Mouse (Mus musculus) embryonic facial prominence, embryonic 11.5 days (tissue): ENCODE measurements around the gene Hivep3. TPM values are rescaled to one million over a fixed set of nuclear protein-coding genes. Genes with fewer than 3 reads are reported as not detected.

Experiments
- ATAC-seq: fragments of 200-750 bp; cut with Nextera tagmentation; replicated peaks from 2 replicates; pipeline ENCODE4 v1.8.0; 2017; ENCODE audit warnings: low read depth; ENCODE audit not compliant: insufficient number of reproducible peaks, low FRiP score, low TSS enrichment
- DNase-seq: peaks from one replicate; pipeline ENCODE4 v3.0.0-alpha.2; 2015; ENCODE audit warnings: low spot score
- H3K27ac ChIP-seq: fragments of 300-500 bp; sonication (generic); replicated peaks from 2 replicates; pipeline ENCODE4 v1.5.1; 2014; ENCODE audit warnings: mild to moderate bottlenecking, low read depth, low read length, control low read depth
- H3K27me3 ChIP-seq: fragments of 300-500 bp; sonication (generic); 2 replicates; pipeline ENCODE4 v1.6.1; 2014; ENCODE audit warnings: mild to moderate bottlenecking, low read length, moderate library complexity, mixed read lengths; ENCODE audit not compliant: control insufficient read depth, insufficient read depth
- H3K36me3 ChIP-seq: fragments of 300-500 bp; sonication (generic); replicated peaks from 2 replicates; pipeline ENCODE4 v1.6.1; 2014; ENCODE audit warnings: low read depth, mild to moderate bottlenecking, low read length, moderate library complexity, mixed read lengths; ENCODE audit not compliant: control insufficient read depth, insufficient read depth
- H3K4me1 ChIP-seq: fragments of 300-500 bp; sonication (generic); 2 replicates; pipeline ENCODE4 v1.6.1; 2014; ENCODE audit warnings: low read length, mixed read lengths; ENCODE audit not compliant: control insufficient read depth, insufficient read depth
- H3K4me2 ChIP-seq: fragments of 300-500 bp; sonication (generic); 2 replicates; pipeline ENCODE4 v1.6.1; 2014; ENCODE audit warnings: low read depth, mild to moderate bottlenecking, control low read depth, low read length, moderate library complexity
- H3K4me3 ChIP-seq: fragments of 300-500 bp; sonication (generic); 2 replicates; pipeline ENCODE4 v1.5.1; 2014; ENCODE audit warnings: low read depth, low read length, control low read depth
- H3K9ac ChIP-seq: fragments of 300-500 bp; sonication (generic); replicated peaks from 2 replicates; pipeline ENCODE4 v1.6.1; 2014; ENCODE audit warnings: mild to moderate bottlenecking, control low read depth, low read length
- H3K9me3 ChIP-seq: fragments of 300-500 bp; sonication (generic); replicated peaks from 2 replicates; pipeline ENCODE4 v1.6.1; 2016; ENCODE audit warnings: mild to moderate bottlenecking, low read length, inconsistent platforms, mixed read lengths; ENCODE audit not compliant: control insufficient read depth
- WGBS: fragments of 180-500 bp; shearing (Covaris S2); extraction: QIAGEN DNeasy Blood & Tissue Kit; methylation state at CpG from one replicate; pipeline ENCODE4 v1.1.7; 2014; 5-methylcytosine and 5-hydroxymethylcytosine counted together
- polyA plus RNA-seq: library from polyadenylated mRNA; unstranded; fragments of >200 nt; fragmentation: Nextera tagmentation; extraction: Ambion mirVana; gene quantifications from 2 replicates; pipeline ENCODE4 v1.2.1, GENCODE M21; 2014

Gene Hivep3
- polyA plus RNA-seq, 1 experiment from 2014 or later, result 1.6 TPM

DNA sequence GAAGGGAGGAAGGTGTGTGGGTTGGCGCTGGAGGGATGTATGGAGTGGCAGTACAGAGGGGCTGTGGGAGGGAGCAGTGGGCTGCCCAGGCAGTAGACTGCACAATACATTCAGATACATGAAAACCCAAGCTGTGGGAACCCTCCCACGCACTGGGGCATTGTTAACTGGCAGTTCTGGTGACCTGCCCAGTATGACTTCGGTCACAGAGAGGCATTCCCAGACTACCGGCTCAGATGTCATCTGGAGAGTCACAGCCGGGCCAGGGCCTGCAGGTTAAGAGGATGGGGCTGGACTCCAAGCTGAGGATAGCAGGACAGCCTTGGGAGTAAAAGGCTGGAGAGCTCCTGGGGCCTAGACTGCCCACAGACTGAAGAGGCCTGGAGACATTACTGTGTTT is 265.3 kb downstream of the Hivep3 start:
- Histone ChIP-seq H3K9me3 (no peaks in the 10 kb centered on the region), H3K4me2 (no peak overlapping the region), H3K9ac (no peak overlapping the region), H3K4me3 (no peak overlapping the region), H3K27ac (no peak overlapping the region), H3K4me1 (no peaks in the 10 kb centered on the region), H3K36me3 (no peaks in the 10 kb centered on the region), H3K27me3 (no peaks in the 10 kb centered on the region)
- ATAC-seq (no peak), DNase-seq (no peak)
- 58% methylated on average over 5 of the region's 5 CpGs for WGBS

DNA sequence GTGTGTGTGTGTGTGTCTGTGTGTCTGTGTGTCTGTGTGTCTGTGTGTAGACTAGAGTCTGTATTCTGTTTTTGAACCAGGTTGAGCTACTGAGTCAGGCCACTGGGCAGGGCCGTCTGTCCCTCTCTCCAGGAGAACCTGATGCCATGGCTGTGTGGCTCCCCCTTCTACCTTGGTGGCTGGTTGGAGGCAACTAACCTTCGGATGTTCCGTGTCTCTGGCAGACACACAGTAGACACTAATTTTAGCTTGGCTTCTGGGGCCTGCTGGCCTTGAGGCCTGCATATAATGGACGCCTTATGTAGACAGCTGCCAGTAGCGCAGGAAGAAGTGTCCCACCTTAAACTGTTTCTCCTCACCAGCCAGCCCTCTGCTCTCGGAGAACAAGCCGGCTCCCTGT is 267.3 kb downstream of the Hivep3 start:
- Histone ChIP-seq H3K36me3 (no peaks in the 10 kb centered on the region), H3K4me2 (no peak overlapping the region), H3K9ac (no peak overlapping the region), H3K27me3 (no peaks in the 10 kb centered on the region), H3K4me1 (no peaks in the 10 kb centered on the region), H3K4me3 (no peak overlapping the region), H3K9me3 (no peaks in the 10 kb centered on the region), H3K27ac (no peak overlapping the region)
- DNase-seq (no peak), ATAC-seq (no peak)
- 62% methylated on average over 7 of the region's 7 CpGs for WGBS

DNA sequence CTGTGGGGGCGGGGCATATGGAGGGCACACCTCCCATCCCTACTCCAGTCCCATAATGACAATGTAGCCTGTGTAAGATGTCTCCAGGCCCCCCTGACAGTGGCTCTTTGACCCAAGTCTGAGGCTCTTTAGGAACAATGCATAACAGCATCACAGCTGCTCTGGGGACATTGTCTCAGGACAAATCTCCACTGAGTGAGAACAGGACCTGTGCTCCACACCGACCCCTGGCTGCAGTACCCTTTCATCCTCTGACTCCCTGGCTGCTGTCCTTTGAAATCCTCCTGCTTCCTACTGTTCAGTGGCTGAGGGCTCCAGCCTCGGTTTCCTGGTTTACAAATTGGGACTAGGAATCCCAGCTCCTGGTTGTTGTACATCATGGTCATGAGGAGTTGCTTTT is 269.4 kb downstream of the Hivep3 start:
- H3K27me3 ChIP-seq, result no peaks in the 10 kb centered on the region
- H3K9ac ChIP-seq, result no peak overlapping the region
- no peaks in the 10 kb centered on the region for H3K4me1 ChIP-seq
- no peak for DNase-seq
- no peaks in the 10 kb centered on the region for H3K36me3 ChIP-seq
- ATAC-seq, result 0 out of 2 replicates have a peak, but pooled peaks have one; percentile 14
- no peak overlapping the region for H3K4me3 ChIP-seq
- no peaks in the 10 kb centered on the region for H3K9me3 ChIP-seq
- H3K27ac ChIP-seq, result no peak overlapping the region
- no peak overlapping the region for H3K4me2 ChIP-seq
- 55% methylated on average over 3 of the region's 3 CpGs for WGBS

DNA sequence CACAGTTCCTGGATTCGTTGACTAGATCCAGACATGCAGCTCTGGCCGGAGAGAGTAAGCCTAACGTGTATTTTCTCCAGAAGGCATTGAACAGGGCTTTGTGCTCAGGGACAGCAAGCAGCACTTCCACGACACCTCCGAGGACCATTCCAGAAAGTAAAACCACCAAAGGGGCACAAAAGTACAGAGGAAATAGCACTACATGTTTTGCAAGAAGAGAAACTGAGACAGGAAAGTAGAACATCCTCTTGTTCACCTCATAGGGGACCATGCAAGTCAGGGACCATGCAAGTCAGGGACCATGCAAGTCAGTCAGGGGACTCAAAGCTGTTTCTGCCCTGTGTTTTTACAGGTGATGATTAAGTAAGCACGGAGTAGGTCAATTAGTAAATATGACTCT is 272.5 kb downstream of the Hivep3 start:
- no peaks in the 10 kb centered on the region for H3K4me1 ChIP-seq
- no peak overlapping the region for H3K9ac ChIP-seq
- H3K9me3 ChIP-seq, result no peaks in the 10 kb centered on the region
- H3K4me2 ChIP-seq, result no peak overlapping the region
- H3K27me3 ChIP-seq, result no peaks in the 10 kb centered on the region
- H3K4me3 ChIP-seq, result no peak overlapping the region
- 73% methylated on average over 6 of the region's 6 CpGs for WGBS
- DNase-seq, result no peak
- H3K27ac ChIP-seq, result no peak overlapping the region
- ATAC-seq, result no peak
- H3K36me3 ChIP-seq, result no peaks in the 10 kb centered on the region

DNA sequence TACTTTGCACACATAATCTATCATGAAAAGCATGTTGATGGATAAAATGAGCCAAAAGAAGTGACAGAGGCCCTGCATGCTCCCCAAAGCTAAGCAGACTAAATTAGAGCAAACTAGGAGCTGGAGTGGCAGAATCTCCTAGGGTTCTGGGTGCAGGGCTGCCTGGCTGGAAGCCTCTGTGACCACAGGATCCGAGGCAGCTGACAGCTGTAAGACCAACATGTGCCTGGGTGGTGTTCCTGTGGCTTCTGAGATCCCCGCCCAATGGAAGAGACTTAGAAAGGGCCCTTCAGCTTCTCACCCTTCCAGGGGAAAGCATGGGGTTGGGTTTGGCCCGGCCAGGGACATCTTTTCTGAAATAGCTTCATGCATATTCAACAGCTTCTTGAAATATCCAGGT is 274.3 kb downstream of the Hivep3 start:
- WGBS, result 72% methylated on average over 3 of the region's 3 CpGs

DNA sequence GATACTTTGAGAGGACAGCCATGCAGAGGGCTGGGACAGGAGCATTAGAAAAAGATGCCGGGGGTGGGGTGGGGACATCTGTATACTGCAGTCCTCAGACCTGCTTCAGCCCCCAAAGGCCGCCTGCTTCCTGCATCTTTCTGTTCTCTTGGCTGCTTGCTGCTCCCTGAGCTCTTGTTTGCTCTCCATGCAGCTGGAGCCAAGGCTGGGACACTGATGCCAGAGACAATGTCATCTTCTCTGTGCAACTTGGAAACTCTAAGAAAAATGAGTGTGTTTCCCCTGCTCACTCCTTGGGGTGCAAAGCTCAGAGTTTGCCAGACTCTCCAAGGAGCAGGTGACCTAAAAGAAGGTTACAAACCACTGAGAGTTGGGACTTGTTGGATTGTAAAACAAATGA is 275.6 kb downstream of the Hivep3 start:
- WGBS, result 68% methylated on average over 2 of the region's 2 CpGs
- Histone ChIP-seq H3K27ac (no peak overlapping the region), H3K36me3 (no peaks in the 10 kb centered on the region), H3K4me2 (no peak overlapping the region), H3K4me1 (no peaks in the 10 kb centered on the region), H3K4me3 (no peak overlapping the region), H3K9me3 (no peaks in the 10 kb centered on the region), H3K27me3 (no peaks in the 10 kb centered on the region), H3K9ac (no peak overlapping the region)
- ATAC-seq (no peak), DNase-seq (no peak)

More for the DNA sequence above, 274.3 kb downstream of the Hivep3 start:
- Histone ChIP-seq H3K4me1 (no peaks in the 10 kb centered on the region), H3K27ac (no peak overlapping the region), H3K9ac (no peak overlapping the region), H3K9me3 (no peaks in the 10 kb centered on the region), H3K27me3 (no peaks in the 10 kb centered on the region), H3K4me2 (no peak overlapping the region), H3K36me3 (no peaks in the 10 kb centered on the region), H3K4me3 (no peak overlapping the region)
- no peak for ATAC-seq
- no peak for DNase-seq

DNA sequence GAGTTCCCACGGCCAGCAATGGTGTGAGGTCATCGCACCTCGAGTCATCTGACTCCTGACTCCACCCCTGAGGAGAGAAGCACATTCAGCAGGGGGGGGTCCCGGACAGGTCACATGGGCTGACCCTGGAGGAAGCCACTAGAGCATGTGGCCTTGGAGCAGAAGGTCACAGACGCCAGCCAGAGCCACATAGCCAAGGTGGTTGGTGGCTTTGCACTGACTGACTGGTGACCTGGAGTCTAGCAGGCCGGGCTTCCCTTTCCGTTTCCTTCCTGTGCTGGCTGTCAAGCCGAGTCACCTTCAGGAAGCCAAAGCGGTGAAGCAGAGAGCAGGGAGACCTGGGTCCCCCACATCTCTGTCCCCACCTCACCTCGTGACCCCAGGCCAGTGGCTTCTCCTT is 278.2 kb downstream of the Hivep3 start:
- Histone ChIP-seq H3K27ac (no peak overlapping the region), H3K9me3 (no peaks in the 10 kb centered on the region), H3K36me3 (no peaks in the 10 kb centered on the region), H3K4me2 (no peak overlapping the region), H3K27me3 (no peaks in the 10 kb centered on the region), H3K4me1 (no peaks in the 10 kb centered on the region), H3K4me3 (no peak overlapping the region), H3K9ac (no peak overlapping the region)
- WGBS, result 66% methylated on average over 10 of the region's 10 CpGs
- ATAC-seq, result no peak
- no peak for DNase-seq

DNA sequence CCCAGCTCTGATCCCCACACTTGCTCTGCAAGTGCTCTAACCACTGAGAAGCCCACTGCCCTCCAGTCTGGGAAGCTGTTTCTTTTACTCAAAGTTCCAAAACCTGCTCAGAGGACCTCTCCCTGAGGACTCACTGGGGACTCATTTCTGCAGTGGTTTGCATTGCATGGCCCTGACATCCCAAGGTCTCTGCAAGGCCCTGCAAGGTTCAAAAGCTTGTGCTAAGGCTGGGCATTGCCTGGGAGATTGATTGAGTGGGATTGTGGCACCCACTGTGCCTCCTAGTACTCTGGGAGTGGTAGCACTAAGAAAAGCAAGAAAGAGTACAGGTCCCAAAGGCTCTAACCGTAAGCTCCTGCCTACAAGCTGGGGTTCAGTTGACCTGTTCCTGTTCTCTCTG is 279.3 kb downstream of the Hivep3 start:
- Histone ChIP-seq H3K9me3 (no peaks in the 10 kb centered on the region), H3K27me3 (no peaks in the 10 kb centered on the region), H3K9ac (no peak overlapping the region), H3K36me3 (no peaks in the 10 kb centered on the region), H3K4me2 (no peak overlapping the region), H3K4me1 (no peaks in the 10 kb centered on the region), H3K27ac (no peak overlapping the region), H3K4me3 (no peak overlapping the region)
- DNase-seq (no peak), ATAC-seq (no peak)
- WGBS, result 95% methylated on average over 1 of the region's 1 CpGs
